Mouse (Mus musculus) v-Abl transformed pro-B cells (cell line): ENCODE data around the gene Rpgr.

Experiments used
- in situ Hi-C, 2 experiments: fragments of 400-800 bp; cut with MboI; formaldehyde crosslinking; loops; one replicate each; pipeline ENCODE4 v1.15.1; 2025; ENCODE audit not compliant: unreplicated experiment in 2 of 2

Gene Rpgr

GRCm38 (mm10) chrX:10216410-10216949 is at the start of gene Rpgr:
Gene Rpgr (minus strand): TSS chrX:10216920.
- in situ Hi-C loops: loop anchor here in 1 of 2 experiments (25.0 kb wide), 2 partner anchors 854 to 1004 kb away; partner anchors contain the start of gene H2al1k

DNA sequence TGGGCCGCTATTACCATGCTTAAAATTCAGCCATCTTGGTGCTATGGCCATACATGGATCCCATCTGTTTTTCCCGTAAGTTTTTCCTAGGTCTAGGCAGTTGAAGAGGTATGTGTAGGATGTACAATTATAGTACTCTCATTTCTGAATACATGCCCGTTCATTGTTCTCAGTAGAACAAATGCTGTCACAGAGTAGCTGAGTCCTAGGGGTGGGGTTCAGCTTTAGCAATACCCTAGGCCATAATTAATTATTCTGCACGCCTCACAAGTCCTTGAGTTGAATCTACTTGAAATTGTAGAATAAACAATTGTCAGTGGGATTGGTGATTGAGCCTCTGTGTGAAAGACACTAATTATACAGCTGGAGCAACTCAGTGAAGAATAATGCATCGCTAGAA is 41.5 kb upstream of the Rpgr start:
- in situ Hi-C loops: no loop called here

- in situ Hi-C loops: no loop called here
These were observed 41.1 kb upstream of the Rpgr start for GRCm38 (mm10) chrX:10257774-10258173.

- in situ Hi-C loops: no loop called here
These were observed 35.3 kb upstream of the Rpgr start, which contains the start of gene Otc for GRCm38 (mm10) chrX:10251852-10252504. Gene Otc (plus strand): TSS chrX:10252305.

- in situ Hi-C loops: no loop called here
These were observed 34.6 kb upstream of the Rpgr start for GRCm38 (mm10) chrX:10251357-10251756.

DNA sequence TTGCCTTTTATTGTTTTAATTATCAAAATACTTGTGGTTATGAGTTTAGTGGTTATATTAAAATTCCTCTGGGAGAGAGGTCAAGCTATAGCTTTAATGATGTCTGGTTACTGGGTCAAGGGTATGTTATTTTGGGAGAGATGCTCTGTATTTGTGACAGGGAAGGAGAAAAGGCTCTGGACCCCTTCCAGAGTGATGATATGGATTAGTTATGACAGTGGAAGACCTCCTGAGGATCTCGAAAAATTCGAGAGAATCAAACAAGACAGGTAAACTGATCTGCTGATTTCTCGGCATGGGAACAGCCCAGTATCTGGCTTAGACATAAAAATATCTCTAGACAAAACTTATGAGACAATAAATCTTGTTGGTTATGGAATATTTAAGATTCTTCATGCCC is 27.2 kb upstream of the Rpgr start:
- in situ Hi-C loops: no loop called here

DNA sequence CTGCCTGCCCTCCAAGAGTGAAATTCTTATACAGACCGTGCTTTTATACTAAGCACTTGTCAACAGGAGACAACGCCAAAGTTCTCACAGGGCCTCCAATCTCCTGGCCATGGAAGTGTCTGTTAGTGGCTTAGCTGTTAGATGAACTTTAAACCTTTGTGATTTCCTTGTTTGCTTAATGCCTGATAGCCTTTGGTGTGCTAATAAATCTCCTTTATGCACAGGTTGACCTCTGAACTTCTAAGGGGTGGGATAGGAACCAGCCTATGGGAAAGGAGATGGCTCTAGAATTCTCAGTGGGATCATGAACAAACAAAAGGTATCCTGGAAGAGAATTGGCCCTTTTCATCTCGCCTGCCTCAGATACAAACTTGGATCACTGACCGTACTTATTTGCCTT is 22.8 kb upstream of the Rpgr start:
- in situ Hi-C loops: no loop called here

DNA sequence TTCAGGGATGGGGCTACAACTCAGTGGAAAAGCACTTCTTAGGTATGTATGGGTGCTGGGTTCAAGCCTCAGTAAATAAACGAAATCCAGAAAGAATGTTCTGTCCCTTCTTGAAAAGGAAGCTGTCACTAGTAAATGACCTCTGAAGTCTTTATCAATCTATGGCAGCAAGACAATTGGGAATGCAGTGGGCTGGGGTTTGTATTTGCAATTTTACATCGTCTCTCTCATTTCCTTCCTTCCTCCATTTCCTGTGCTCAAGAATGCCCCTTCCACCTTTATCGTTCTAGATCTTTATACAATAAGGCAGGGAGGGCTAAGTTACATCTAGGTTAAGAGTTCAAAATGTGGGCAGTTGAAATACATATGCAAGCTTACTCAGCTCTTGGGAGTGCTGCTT is 17.9 kb upstream of the Rpgr start:
- in situ Hi-C loops: no loop called here

GRCm38 (mm10) chrX:10233051-10233450 is 16.3 kb upstream of the Rpgr start:
- in situ Hi-C loops: no loop called here

GRCm38 (mm10) chrX:10219281-10219680 is 2.6 kb upstream of the Rpgr start:
- in situ Hi-C loops: loop anchor here in 1 of 2 experiments (25.0 kb wide), 2 partner anchors 857 to 1007 kb away; partner anchors contain the start of gene H2al1k

- in situ Hi-C loops: loop anchor here in 1 of 2 experiments (25.0 kb wide), 2 partner anchors 854 to 1004 kb away; partner anchors contain the start of gene H2al1k
These were observed 748 bp downstream of the Rpgr start for GRCm38 (mm10) chrX:10215972-10216371.

DNA sequence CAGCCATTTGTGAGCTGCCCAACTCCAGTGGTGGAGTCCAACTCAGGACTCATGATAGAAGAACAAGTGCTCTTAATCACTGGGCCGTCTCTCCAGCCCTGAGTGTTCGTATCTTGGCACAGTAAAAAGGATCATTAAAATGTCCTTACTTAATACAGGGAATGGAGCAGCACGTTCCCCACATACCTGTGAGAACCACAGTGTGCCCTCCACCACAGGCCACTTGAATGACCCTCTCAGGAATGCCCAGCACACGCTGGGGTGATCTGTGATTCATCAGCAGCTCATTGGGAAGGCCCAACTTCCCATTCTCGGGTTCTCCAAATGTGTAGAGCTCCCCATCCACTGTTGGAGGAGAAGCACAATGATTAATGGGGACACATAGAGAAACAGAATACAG is 10.8 kb downstream of the Rpgr start:
- in situ Hi-C loops: loop anchor here in 1 of 2 experiments (25.0 kb wide), 2 partner anchors 844 to 994 kb away; partner anchors contain the start of gene H2al1k

DNA sequence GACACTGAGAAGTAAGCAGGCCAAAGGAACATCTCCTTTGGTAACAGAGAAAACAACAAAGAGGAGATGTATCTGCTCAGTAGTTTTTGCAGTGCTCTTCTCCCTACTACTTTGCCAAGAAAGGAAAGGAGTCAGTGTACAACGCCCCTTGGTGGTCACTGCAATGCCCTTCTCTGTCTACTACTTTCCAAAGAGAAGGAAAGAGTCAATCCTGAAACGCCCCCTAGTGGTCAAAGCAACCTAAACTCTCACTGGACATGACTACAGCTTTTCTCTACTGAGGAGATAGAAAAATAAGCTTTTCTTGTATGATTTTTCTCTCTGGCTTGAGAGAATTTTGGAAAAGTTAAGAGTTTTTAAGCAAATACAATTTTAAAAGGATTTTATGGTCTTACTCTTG is 15.4 kb downstream of the Rpgr start:
- in situ Hi-C loops: loop anchor here in 1 of 2 experiments (25.0 kb wide), 2 partner anchors 839 to 989 kb away; partner anchors contain the start of gene H2al1k

DNA sequence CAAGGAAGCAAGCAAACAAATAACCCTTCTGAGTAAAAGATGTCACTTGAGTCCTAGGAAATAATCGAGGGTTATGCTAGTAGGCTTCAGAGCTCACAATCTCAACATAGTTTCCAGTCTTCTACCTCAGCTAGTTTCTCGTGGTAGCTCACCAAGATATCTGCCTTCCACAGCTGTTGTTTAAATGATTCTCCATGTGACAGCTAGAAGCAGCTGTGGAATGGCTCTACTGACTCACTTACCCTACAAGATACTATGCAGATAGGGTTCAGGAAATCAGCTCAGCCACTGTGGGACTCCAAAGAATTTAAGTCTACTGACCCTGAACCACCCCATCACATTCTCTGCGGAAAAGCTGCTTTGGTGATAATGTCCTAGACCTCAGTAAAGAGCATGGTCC is 64.3 kb downstream of the Rpgr start:
- in situ Hi-C loops: no loop called here

GRCm38 (mm10) chrX:10117065-10117719 is 99.5 kb downstream of the Rpgr start, which contains the start of gene Srpx:
Gene Srpx (minus strand): TSS chrX:10117709.
- in situ Hi-C loops: no loop called here

GRCm38 (mm10) chrX:10115780-10116179 is 100.9 kb downstream of the Rpgr start:
- in situ Hi-C loops: no loop called here

DNA sequence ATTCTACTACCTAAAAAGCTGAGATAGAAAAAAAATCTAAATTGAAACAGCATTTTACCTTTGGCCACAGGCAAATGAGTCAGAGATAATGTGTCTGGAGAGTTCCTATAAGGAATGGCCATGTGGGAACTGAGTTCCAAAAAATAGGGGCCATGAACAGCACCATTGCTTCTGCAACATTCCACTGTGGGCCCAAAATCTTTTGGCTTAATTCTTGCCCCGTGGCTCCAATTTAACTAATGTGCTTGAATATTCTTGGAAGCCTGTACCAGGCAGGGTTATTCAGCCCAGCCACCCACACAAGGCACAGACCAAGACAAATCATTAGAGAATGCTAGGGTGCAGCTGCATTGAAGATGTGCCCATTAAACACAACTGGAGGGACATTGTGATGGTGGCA is 106.0 kb downstream of the Rpgr start:
- in situ Hi-C loops: no loop called here

GRCm38 (mm10) chrX:10108558-10108957 is 108.2 kb downstream of the Rpgr start:
- in situ Hi-C loops: no loop called here

DNA sequence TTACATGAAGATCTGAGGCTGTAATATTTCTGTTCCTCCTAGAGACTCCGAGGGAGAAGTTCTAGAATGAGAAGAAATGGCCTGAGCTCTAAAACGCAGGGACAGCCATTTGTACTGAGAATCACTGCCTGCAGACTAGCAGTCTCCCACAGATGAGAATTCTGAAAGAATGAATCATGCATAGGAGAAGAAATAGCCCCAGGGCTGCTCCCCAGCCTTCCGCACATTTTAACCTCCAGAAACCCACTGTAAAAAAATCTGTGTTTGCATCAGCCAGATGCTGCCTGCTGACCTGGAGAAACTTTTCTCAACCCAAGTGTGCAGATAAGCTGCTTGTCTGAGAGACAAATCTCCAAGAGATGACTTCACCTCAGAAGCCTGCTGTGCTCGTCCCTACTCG is 111.2 kb downstream of the Rpgr start:
- in situ Hi-C loops: no loop called here

DNA sequence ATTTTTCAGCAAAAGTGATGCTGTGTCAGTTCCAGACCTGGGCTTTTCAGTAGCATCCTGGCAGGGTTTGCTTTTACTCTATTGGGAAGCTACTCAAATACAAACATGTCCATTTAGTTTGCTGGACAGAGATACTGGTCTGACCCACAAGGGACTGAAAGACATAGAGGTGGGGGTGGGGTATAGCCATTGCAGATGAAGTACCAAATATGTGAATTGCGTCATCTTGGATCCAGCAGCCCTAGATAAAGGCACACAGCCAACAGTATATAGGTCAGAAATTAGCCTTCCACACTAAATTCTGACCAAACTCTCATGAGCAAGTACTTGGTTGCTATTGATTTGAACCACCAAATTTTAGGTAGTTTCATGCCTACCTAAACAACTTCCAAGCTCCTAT is 114.0 kb downstream of the Rpgr start:
- in situ Hi-C loops: no loop called here

DNA sequence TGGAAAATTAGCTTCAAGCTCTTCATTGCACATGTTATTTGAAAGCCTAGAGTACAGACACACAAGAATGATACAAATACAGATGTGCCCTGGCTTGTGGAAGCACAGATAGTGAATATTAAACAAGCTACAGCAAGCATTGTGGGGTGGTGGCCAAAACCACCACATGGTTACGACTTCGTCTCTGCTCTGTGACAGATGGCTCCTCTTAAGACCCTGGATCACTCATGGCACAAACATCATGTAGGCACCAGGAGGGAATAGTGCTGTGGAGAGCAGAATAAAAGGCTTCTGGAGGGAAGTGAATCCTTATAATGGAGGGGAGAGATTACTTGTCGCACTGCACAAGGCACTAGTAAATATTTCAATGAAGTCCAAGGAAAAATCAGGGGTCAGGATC is 120.9 kb downstream of the Rpgr start:
- in situ Hi-C loops: no loop called here

GRCm38 (mm10) chrX:10080385-10080784 is 136.3 kb downstream of the Rpgr start:
- in situ Hi-C loops: no loop called here
